ENCODE assay signal across 14 mouse cellular contexts in the genomic region with DNA sequence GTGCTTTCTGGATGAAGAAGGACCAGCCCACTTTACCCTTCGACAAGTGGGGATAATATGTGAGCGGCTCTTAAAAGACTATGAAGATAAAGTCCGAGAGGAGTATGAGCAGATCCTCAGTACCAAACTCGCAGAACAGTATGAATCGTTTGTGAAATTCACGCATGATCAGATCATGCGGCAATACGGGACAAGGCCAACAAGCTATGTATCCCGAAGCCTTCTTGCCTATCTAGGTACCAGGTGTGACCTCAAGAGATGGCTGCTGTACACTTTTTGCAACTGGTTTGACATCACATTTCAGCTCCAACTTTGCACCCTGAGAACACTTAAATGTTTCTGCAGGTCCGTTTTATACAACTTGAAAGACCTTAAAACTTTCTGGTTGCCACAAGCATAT. TPM values are rescaled to one million over a fixed set of nuclear protein-coding genes. Genes with fewer than 3 reads are reported as not detected.
DNase-seq lines count a peak whose midpoint lies in the region; ATAC-seq lines count a peak whose summit lies in the region.
"Not testable (repeated sequence)": the region's sequence is repeated elsewhere in the genome, so short reads cannot be mapped to it uniquely, and the experiment has no call there.
"Had no signal": no experiment of that assay in that cellular context is flagged by ENCODE, and none has a peak within 500 bp of the region (broad histone marks: within the 10 kb centered on the region; RNA-seq: fewer than 3 reads in every experiment).

No protein-coding gene starts in this region.

- H3K27ac ChIP-seq in forebrain, embryonic 10.5 days; heart, embryonic 12.5 days (ENCODE audit: poor library complexity, severe bottlenecking); hindbrain, embryonic 13.5 days; kidney, embryonic 14.5 days (ENCODE audit: low read depth, low read length); limb, embryonic 15.5 days; midbrain, embryonic 11.5 days (ENCODE audit: low read depth, low read length); neural tube, embryonic 13.5 days (replicated peaks): not testable (repeated sequence)

- H3K9me3 ChIP-seq in forebrain, embryonic 10.5 days; heart, embryonic 12.5 days (replicated peaks); hindbrain, embryonic 13.5 days; kidney, embryonic 14.5 days (ENCODE audit: control insufficient read depth, low read length); limb, embryonic 15.5 days; midbrain, embryonic 11.5 days (ENCODE audit: control insufficient read depth, low read length); neural tube, embryonic 13.5 days: not testable (repeated sequence)

- H3K36me3 ChIP-seq in forebrain, embryonic 10.5 days (replicated peaks); heart, embryonic 12.5 days; hindbrain, embryonic 13.5 days; kidney, embryonic 14.5 days (ENCODE audit: control insufficient read depth, insufficient read depth, low read length); limb, embryonic 15.5 days; midbrain, embryonic 11.5 days (ENCODE audit: control insufficient read depth, insufficient read depth, low read length); neural tube, embryonic 13.5 days: not testable (repeated sequence)

- peak overlapping the region; percentile 62; the same call in 1 of the 2 replicates for H3K9ac ChIP-seq in heart, embryonic 12.5 days
- H3K9ac ChIP-seq in hindbrain, embryonic 13.5 days; kidney, embryonic 14.5 days (ENCODE audit: low read depth, low read length); limb, embryonic 15.5 days; midbrain, embryonic 11.5 days (ENCODE audit: low read length); neural tube, embryonic 13.5 days: not testable (repeated sequence)

- peak overlapping the region; percentile 84 for H3K4me2 ChIP-seq in heart, embryonic 12.5 days
- peak overlapping the region; percentile 55 for H3K4me2 ChIP-seq in hindbrain, embryonic 13.5 days
- H3K4me2 ChIP-seq in kidney, embryonic 14.5 days (replicated peaks; ENCODE audit: low read depth, low read length): peak overlapping the region; percentile 45
- peak overlapping the region; percentile 71 for H3K4me2 ChIP-seq in limb, embryonic 15.5 days
- peak overlapping the region; percentile 49 for H3K4me2 ChIP-seq in midbrain, embryonic 11.5 days
- H3K4me2 ChIP-seq in neural tube, embryonic 13.5 days: peak overlapping the region; percentile 56

- 8% methylated on average over 10 of the region's 10 CpGs for WGBS in forebrain, embryonic 10.5 days
- WGBS in heart, embryonic 12.5 days: 13% methylated on average over 10 of the region's 10 CpGs
- 16% methylated on average over 10 of the region's 10 CpGs for WGBS in hindbrain, embryonic 13.5 days
- WGBS in kidney, embryonic 14.5 days: 9% methylated on average over 10 of the region's 10 CpGs
- WGBS in limb, embryonic 15.5 days: 14% methylated on average over 10 of the region's 10 CpGs
- WGBS in midbrain, embryonic 11.5 days: 12% methylated on average over 10 of the region's 10 CpGs
- 9% methylated on average over 10 of the region's 10 CpGs for WGBS in neural tube, embryonic 13.5 days

- peaks cover 51% of the 10 kb centered on the region for H3K27me3 ChIP-seq in forebrain, embryonic 10.5 days (ENCODE audit: poor library complexity, severe bottlenecking)
- peaks cover 34% of the 10 kb centered on the region for H3K27me3 ChIP-seq in heart, embryonic 12.5 days (replicated peaks)
- H3K27me3 ChIP-seq in hindbrain, embryonic 13.5 days: peaks cover 51% of the 10 kb centered on the region
- peaks cover 16% of the 10 kb centered on the region for H3K27me3 ChIP-seq in kidney, embryonic 14.5 days (ENCODE audit: control insufficient read depth, insufficient read depth, low read length)
- peaks cover 29% of the 10 kb centered on the region for H3K27me3 ChIP-seq in limb, embryonic 15.5 days
- H3K27me3 ChIP-seq in midbrain, embryonic 11.5 days (ENCODE audit: control insufficient read depth, insufficient read depth, low read length): not testable (repeated sequence)
- H3K27me3 ChIP-seq in neural tube, embryonic 13.5 days: peaks cover 52% of the 10 kb centered on the region

- H3K4me3 ChIP-seq in forebrain, embryonic 10.5 days: peak overlapping the region; percentile 51
- peak overlapping the region; percentile 48 for H3K4me3 ChIP-seq in heart, embryonic 12.5 days
- peak overlapping the region; percentile 35 for H3K4me3 ChIP-seq in hindbrain, embryonic 13.5 days
- peak overlapping the region; percentile 34; the same call in 1 of the 2 replicates for H3K4me3 ChIP-seq in kidney, embryonic 14.5 days (ENCODE audit: low read length)
- H3K4me3 ChIP-seq in limb, embryonic 15.5 days: peak overlapping the region; percentile 42
- H3K4me3 ChIP-seq in midbrain, embryonic 11.5 days (ENCODE audit: low read depth, low read length): peak overlapping the region; percentile 31; the same call in 1 of the 2 replicates
- H3K4me3 ChIP-seq in neural tube, embryonic 13.5 days: peak overlapping the region; percentile 32; the same call in 1 of the 2 replicates

- not testable (repeated sequence) for ATAC-seq in heart, embryonic 12.5 days (ENCODE audit: insufficient number of reproducible peaks, low FRiP score); hindbrain, embryonic 13.5 days (ENCODE audit: low FRiP score); kidney, embryonic 14.5 days (ENCODE audit: low FRiP score, low TSS enrichment); limb, embryonic 15.5 days (ENCODE audit: insufficient number of reproducible peaks, low FRiP score, low TSS enrichment, low read depth); midbrain, embryonic 11.5 days (ENCODE audit: low FRiP score); neural tube, embryonic 13.5 days (ENCODE audit: low read depth)

- peak; percentile 15 for DNase-seq in CD4-positive, CD25-positive, alpha-beta regulatory T cell, adult 2 months (ENCODE audit: low read depth, low spot score)
- DNase-seq in forebrain, embryonic 10.5 days (ENCODE audit: extremely low spot score, low spot score): not testable (repeated sequence)
- peak; percentile 87 for DNase-seq in midbrain, embryonic 11.5 days (ENCODE audit: low spot score, missing footprints)

- H3K4me1 ChIP-seq in forebrain, embryonic 10.5 days; heart, embryonic 12.5 days (replicated peaks); hindbrain, embryonic 13.5 days (replicated peaks); kidney, embryonic 14.5 days (ENCODE audit: control insufficient read depth, insufficient read depth, low read length); limb, embryonic 15.5 days; midbrain, embryonic 11.5 days (ENCODE audit: control insufficient read depth, insufficient read depth, low read length); neural tube, embryonic 13.5 days (replicated peaks): not testable (repeated sequence)

RNA-seq across cellular contexts. Expression of a gene that starts 10.6 kb away (rescaled TPM):
- not detected in 2 replicates for polyA plus RNA-seq in forebrain, embryonic 10.5 days (2016; fragmentation: Nextera tagmentation; extraction: Ambion mirVana)
- polyA plus RNA-seq in heart, embryonic 12.5 days (2016; fragmentation: Nextera tagmentation; extraction: Ambion mirVana): not detected in 2 replicates
- not detected in 2 replicates for polyA plus RNA-seq in hindbrain, embryonic 13.5 days (2015; fragmentation: Nextera tagmentation; extraction: Ambion mirVana)
- polyA plus RNA-seq in kidney, embryonic 14.5 days (2014; fragmentation: Nextera tagmentation; extraction: Ambion mirVana): not detected in 2 replicates
- not detected in 2 replicates for polyA plus RNA-seq in limb, embryonic 15.5 days (2015; fragmentation: Nextera tagmentation; extraction: Ambion mirVana)
- not detected in 2 replicates for polyA plus RNA-seq in midbrain, embryonic 11.5 days (2014; fragmentation: Nextera tagmentation; extraction: Ambion mirVana)
- not detected in 2 replicates for polyA plus RNA-seq in neural tube, embryonic 13.5 days (2015; fragmentation: Nextera tagmentation; extraction: Ambion mirVana)
- polyA plus RNA-seq: cortical plate, adult 2 months; erythroblast, embryonic 14.5 days; liver, postnatal 0 days; spleen, adult 2 months had no signal

RNA-seq across cellular contexts. Expression of a gene that starts 11.1 kb away (rescaled TPM):
- not detected in 2 replicates for polyA plus RNA-seq in forebrain, embryonic 10.5 days (2016; fragmentation: Nextera tagmentation; extraction: Ambion mirVana)
- 0.18 TPM in 1 of 2 replicates, not detected in the other for polyA plus RNA-seq in heart, embryonic 12.5 days (2016; fragmentation: Nextera tagmentation; extraction: Ambion mirVana)
- not detected in 2 replicates for polyA plus RNA-seq in hindbrain, embryonic 13.5 days (2015; fragmentation: Nextera tagmentation; extraction: Ambion mirVana)
- polyA plus RNA-seq in kidney, embryonic 14.5 days (2014; fragmentation: Nextera tagmentation; extraction: Ambion mirVana): not detected in 2 replicates
- polyA plus RNA-seq in limb, embryonic 15.5 days (2015; fragmentation: Nextera tagmentation; extraction: Ambion mirVana): not detected in 2 replicates
- polyA plus RNA-seq in midbrain, embryonic 11.5 days (2014; fragmentation: Nextera tagmentation; extraction: Ambion mirVana): 0.16 TPM in 1 of 2 replicates, not detected in the other
- not detected in 2 replicates for polyA plus RNA-seq in neural tube, embryonic 13.5 days (2015; fragmentation: Nextera tagmentation; extraction: Ambion mirVana)
- polyA plus RNA-seq: cortical plate, adult 2 months; erythroblast, embryonic 14.5 days; liver, postnatal 0 days; urinary bladder, adult 2 months had no signal

RNA-seq across cellular contexts. Expression of a gene that starts 50.2 kb away (rescaled TPM):
- not detected in 2 replicates for polyA plus RNA-seq in forebrain, embryonic 10.5 days (2016; fragmentation: Nextera tagmentation; extraction: Ambion mirVana)
- polyA plus RNA-seq in heart, embryonic 12.5 days (2016; fragmentation: Nextera tagmentation; extraction: Ambion mirVana): not detected in 2 replicates
- not detected in 2 replicates for polyA plus RNA-seq in hindbrain, embryonic 13.5 days (2015; fragmentation: Nextera tagmentation; extraction: Ambion mirVana)
- polyA plus RNA-seq in kidney, embryonic 14.5 days (2014; fragmentation: Nextera tagmentation; extraction: Ambion mirVana): not detected in 2 replicates
- polyA plus RNA-seq in limb, embryonic 15.5 days (2015; fragmentation: Nextera tagmentation; extraction: Ambion mirVana): not detected in 2 replicates
- not detected in 2 replicates for polyA plus RNA-seq in midbrain, embryonic 11.5 days (2014; fragmentation: Nextera tagmentation; extraction: Ambion mirVana)
- polyA plus RNA-seq in neural tube, embryonic 13.5 days (2015; fragmentation: Nextera tagmentation; extraction: Ambion mirVana): not detected in 2 replicates
- polyA plus RNA-seq: activated CD4-positive, CD25-positive, alpha-beta regulatory T cell, adult 4 months; cortical plate, adult 2 months; liver, postnatal 0 days; spleen, adult 2 months; urinary bladder, adult 2 months had no signal

RNA-seq across cellular contexts. Expression of a gene that starts 58.0 kb away (rescaled TPM):
- polyA plus RNA-seq in forebrain, embryonic 10.5 days (2016; fragmentation: Nextera tagmentation; extraction: Ambion mirVana): not detected in 2 replicates
- not detected in 2 replicates for polyA plus RNA-seq in heart, embryonic 12.5 days (2016; fragmentation: Nextera tagmentation; extraction: Ambion mirVana)
- not detected in 2 replicates for polyA plus RNA-seq in hindbrain, embryonic 13.5 days (2015; fragmentation: Nextera tagmentation; extraction: Ambion mirVana)
- polyA plus RNA-seq in kidney, embryonic 14.5 days (2014; fragmentation: Nextera tagmentation; extraction: Ambion mirVana): not detected in 2 replicates
- polyA plus RNA-seq in limb, embryonic 15.5 days (2015; fragmentation: Nextera tagmentation; extraction: Ambion mirVana): not detected in 2 replicates
- polyA plus RNA-seq in midbrain, embryonic 11.5 days (2014; fragmentation: Nextera tagmentation; extraction: Ambion mirVana): not detected in 2 replicates
- not detected in 2 replicates for polyA plus RNA-seq in neural tube, embryonic 13.5 days (2015; fragmentation: Nextera tagmentation; extraction: Ambion mirVana)
- polyA plus RNA-seq: cortical plate, adult 2 months; erythroblast, embryonic 14.5 days; liver, postnatal 0 days had no signal
